Mouse (Mus musculus): ENCODE measurements at regions not wholly inside any gene's neighbourhood (a gene's known extent, or its start where the extent isn't known, plus 50 kb on each side); places are given as distances from the start of the nearest gene placed in this dataset.

- H3K4me1 ChIP-seq (replicated peaks) = no peaks in the 10 kb centered on the region
- no peak for DNase-seq (ENCODE audit: low spot score)
- H3K36me3 ChIP-seq = no peaks in the 10 kb centered on the region
- H3K27me3 ChIP-seq (ENCODE audit: insufficient read depth, poor library complexity, severe bottlenecking) = no peaks in the 10 kb centered on the region
- no peak overlapping the region for H3K27ac ChIP-seq
- no peak overlapping the region for H3K4me3 ChIP-seq
- H3K9me3 ChIP-seq = no peaks in the 10 kb centered on the region
- WGBS = 83% methylated on average over 4 of the region's 4 CpGs
These were observed 163.6 kb downstream of the Aldoart1 start for GRCm38 (mm10) chr4:72688842-72689241.

GRCm38 (mm10) chr4:72674006-72674405, 178.4 kb downstream of the Aldoart1 start:
- Histone ChIP-seq H3K4me1 (replicated peaks) (no peaks in the 10 kb centered on the region), H3K27me3 (ENCODE audit: insufficient read depth, poor library complexity, severe bottlenecking) (no peaks in the 10 kb centered on the region), H3K27ac (no peak overlapping the region), H3K4me3 (no peak overlapping the region), H3K9me3 (no peaks in the 10 kb centered on the region), H3K36me3 (no peaks in the 10 kb centered on the region)
- WGBS = 71% methylated on average over 2 of the region's 2 CpGs
- no peak for DNase-seq (ENCODE audit: low spot score)

GRCm38 (mm10) chr4:72671652-72672411, 180.6 kb downstream of the Aldoart1 start:
- no peaks in the 10 kb centered on the region for H3K9me3 ChIP-seq
- DNase-seq (ENCODE audit: low spot score) = peak; percentile 7
- no peaks in the 10 kb centered on the region for H3K4me1 ChIP-seq (replicated peaks)
- H3K27me3 ChIP-seq (ENCODE audit: insufficient read depth, poor library complexity, severe bottlenecking) = no peaks in the 10 kb centered on the region
- H3K36me3 ChIP-seq = no peaks in the 10 kb centered on the region
- no peak overlapping the region for H3K27ac ChIP-seq
- WGBS = 62% methylated on average over 5 of the region's 5 CpGs
- H3K4me3 ChIP-seq = no peak overlapping the region

GRCm38 (mm10) chr4:72669827-72670494, 182.5 kb downstream of the Aldoart1 start:
- Histone ChIP-seq H3K27ac (no peak overlapping the region), H3K9me3 (no peaks in the 10 kb centered on the region), H3K27me3 (ENCODE audit: insufficient read depth, poor library complexity, severe bottlenecking) (no peaks in the 10 kb centered on the region), H3K4me3 (no peak overlapping the region), H3K4me1 (replicated peaks) (no peaks in the 10 kb centered on the region), H3K36me3 (no peaks in the 10 kb centered on the region)
- 86% methylated on average over 5 of the region's 5 CpGs for WGBS
- DNase-seq (ENCODE audit: low spot score) = no peak

GRCm38 (mm10) chr4:72664379-72664778, 188.1 kb downstream of the Aldoart1 start:
- Histone ChIP-seq H3K9me3 (no peaks in the 10 kb centered on the region), H3K4me3 (no peak overlapping the region), H3K4me1 (replicated peaks) (no peaks in the 10 kb centered on the region), H3K36me3 (no peaks in the 10 kb centered on the region), H3K27ac (no peak overlapping the region), H3K27me3 (ENCODE audit: insufficient read depth, poor library complexity, severe bottlenecking) (no peaks in the 10 kb centered on the region)
- no peak for DNase-seq (ENCODE audit: low spot score)

GRCm38 (mm10) chr4:72662477-72662876, 190.0 kb downstream of the Aldoart1 start:
- H3K27me3 ChIP-seq (ENCODE audit: insufficient read depth, poor library complexity, severe bottlenecking) = no peaks in the 10 kb centered on the region
- H3K4me1 ChIP-seq (replicated peaks) = no peaks in the 10 kb centered on the region
- no peak overlapping the region for H3K4me3 ChIP-seq
- no peaks in the 10 kb centered on the region for H3K9me3 ChIP-seq
- DNase-seq (ENCODE audit: low spot score) = no peak
- no peak overlapping the region for H3K27ac ChIP-seq
- no peaks in the 10 kb centered on the region for H3K36me3 ChIP-seq

GRCm38 (mm10) chr4:72656206-72656605, 196.2 kb downstream of the Aldoart1 start:
- no peaks in the 10 kb centered on the region for H3K36me3 ChIP-seq
- no peak overlapping the region for H3K27ac ChIP-seq
- DNase-seq (ENCODE audit: low spot score) = no peak
- H3K4me1 ChIP-seq (replicated peaks) = no peaks in the 10 kb centered on the region
- H3K27me3 ChIP-seq (ENCODE audit: insufficient read depth, poor library complexity, severe bottlenecking) = no peaks in the 10 kb centered on the region
- H3K9me3 ChIP-seq = no peaks in the 10 kb centered on the region
- WGBS = 89% methylated on average over 1 of the region's 1 CpGs
- H3K4me3 ChIP-seq = no peak overlapping the region

GRCm38 (mm10) chr4:72647130-72647529, 205.3 kb downstream of the Aldoart1 start:
- 85% methylated on average over 1 of the region's 1 CpGs for WGBS
- no peaks in the 10 kb centered on the region for H3K27me3 ChIP-seq (ENCODE audit: insufficient read depth, poor library complexity, severe bottlenecking)
- H3K27ac ChIP-seq = no peak overlapping the region
- no peaks in the 10 kb centered on the region for H3K4me1 ChIP-seq (replicated peaks)
- no peak for DNase-seq (ENCODE audit: low spot score)
- no peaks in the 10 kb centered on the region for H3K9me3 ChIP-seq
- H3K4me3 ChIP-seq = no peak overlapping the region
- H3K36me3 ChIP-seq = no peaks in the 10 kb centered on the region

GRCm38 (mm10) chr4:72629416-72629815, 223.0 kb downstream of the Aldoart1 start:
- no peaks in the 10 kb centered on the region for H3K9me3 ChIP-seq
- H3K4me3 ChIP-seq = no peak overlapping the region
- DNase-seq (ENCODE audit: low spot score) = no peak
- H3K27me3 ChIP-seq (ENCODE audit: insufficient read depth, poor library complexity, severe bottlenecking) = no peaks in the 10 kb centered on the region
- H3K27ac ChIP-seq = no peak overlapping the region
- H3K4me1 ChIP-seq (replicated peaks) = 0 out of 2 replicates have a peak, but pooled peaks cover 2% of the 10 kb centered on the region
- WGBS = 39% methylated on average over 3 of the region's 3 CpGs
- no peaks in the 10 kb centered on the region for H3K36me3 ChIP-seq

- Histone ChIP-seq H3K4me3 (no peak overlapping the region), H3K27me3 (ENCODE audit: insufficient read depth, poor library complexity, severe bottlenecking) (no peaks in the 10 kb centered on the region), H3K27ac (no peak overlapping the region), H3K4me1 (replicated peaks) (0 out of 2 replicates have a peak, but pooled peaks cover 2% of the 10 kb centered on the region), H3K9me3 (no peaks in the 10 kb centered on the region), H3K36me3 (no peaks in the 10 kb centered on the region)
- WGBS = 69% methylated on average over 5 of the region's 5 CpGs
- no peak for DNase-seq (ENCODE audit: low spot score)
These were observed 225.1 kb downstream of the Aldoart1 start for GRCm38 (mm10) chr4:72627219-72627930.

GRCm38 (mm10) chr4:72605107-72605506, 247.3 kb downstream of the Aldoart1 start:
- no peaks in the 10 kb centered on the region for H3K4me1 ChIP-seq (replicated peaks)
- no peaks in the 10 kb centered on the region for H3K27me3 ChIP-seq (ENCODE audit: insufficient read depth, poor library complexity, severe bottlenecking)
- no peaks in the 10 kb centered on the region for H3K9me3 ChIP-seq
- H3K4me3 ChIP-seq = no peak overlapping the region
- H3K27ac ChIP-seq = no peak overlapping the region
- no peak for DNase-seq (ENCODE audit: low spot score)
- WGBS = 93% methylated on average over 4 of the region's 4 CpGs
- H3K36me3 ChIP-seq = no peaks in the 10 kb centered on the region

- 69% methylated on average over 2 of the region's 2 CpGs for WGBS
- Histone ChIP-seq H3K27me3 (ENCODE audit: insufficient read depth, poor library complexity, severe bottlenecking) (no peaks in the 10 kb centered on the region), H3K4me3 (no peak overlapping the region), H3K36me3 (no peaks in the 10 kb centered on the region), H3K27ac (no peak overlapping the region), H3K9me3 (no peaks in the 10 kb centered on the region), H3K4me1 (replicated peaks) (no peaks in the 10 kb centered on the region)
- DNase-seq (ENCODE audit: low spot score) = no peak
These were observed 256.9 kb downstream of the Aldoart1 start for GRCm38 (mm10) chr4:72595494-72595893.

GRCm38 (mm10) chr4:72592129-72592528, 260.3 kb downstream of the Aldoart1 start:
- H3K27me3 ChIP-seq (ENCODE audit: insufficient read depth, poor library complexity, severe bottlenecking) = no peaks in the 10 kb centered on the region
- H3K4me3 ChIP-seq = no peak overlapping the region
- H3K27ac ChIP-seq = no peak overlapping the region
- no peak for DNase-seq (ENCODE audit: low spot score)
- WGBS = 90% methylated on average over 1 of the region's 1 CpGs
- H3K36me3 ChIP-seq = no peaks in the 10 kb centered on the region
- H3K9me3 ChIP-seq = no peaks in the 10 kb centered on the region
- no peaks in the 10 kb centered on the region for H3K4me1 ChIP-seq (replicated peaks)

All from hindbrain, embryonic 10.5 days (tissue).